Mouse (Mus musculus): ENCODE data around the gene Gopc.

Gene Gopc

GRCm38 (mm10) chr10:52381845-52382591 lies at the start of gene Gopc:
Gene Gopc, minus strand, starts transcription at chr10:52382124.
- peak; percentile 96 to 98 for DNase-seq (ENCODE audit: low spot score in 2 of 2)

- no peak for DNase-seq (ENCODE audit: low spot score in 2 of 2)
Measured at GRCm38 (mm10) chr10:52430953-52431352, 49.0 kb upstream of the Gopc start.

GRCm38 (mm10) chr10:52427634-52428415 lies 45.9 kb upstream of the Gopc start:
- no peak for DNase-seq (ENCODE audit: low spot score in 2 of 2)

- DNase-seq (ENCODE audit: low spot score in 2 of 2): no peak
Measured at GRCm38 (mm10) chr10:52426314-52426980, 44.5 kb upstream of the Gopc start.

- peak in 1 of 2 experiments; percentile 19 for DNase-seq (ENCODE audit: low spot score in 2 of 2)
Measured at GRCm38 (mm10) chr10:52423097-52423496, 41.2 kb upstream of the Gopc start.

- DNase-seq (ENCODE audit: low spot score in 2 of 2): no peak
Measured at GRCm38 (mm10) chr10:52421716-52422115, 39.8 kb upstream of the Gopc start.

- DNase-seq (ENCODE audit: low spot score in 2 of 2): no peak
Measured at GRCm38 (mm10) chr10:52420526-52420925, 38.6 kb upstream of the Gopc start.

- no peak for DNase-seq (ENCODE audit: low spot score in 2 of 2)
Measured at GRCm38 (mm10) chr10:52419402-52419801, 37.5 kb upstream of the Gopc start.

- DNase-seq (ENCODE audit: low spot score in 2 of 2): no peak
Measured at GRCm38 (mm10) chr10:52418931-52419330, 37.0 kb upstream of the Gopc start.

GRCm38 (mm10) chr10:52417998-52418860 lies 36.3 kb upstream of the Gopc start:
- peak in 1 of 2 experiments; percentile 12 for DNase-seq (ENCODE audit: low spot score in 2 of 2)

- DNase-seq (ENCODE audit: low spot score in 2 of 2): peak; percentile 96 to 97
Measured at GRCm38 (mm10) chr10:52417299-52417997, 35.5 kb upstream of the Gopc start, which contains the start of gene Nus1. Gene Nus1, plus strand, starts transcription at chr10:52417547.

- no peak for DNase-seq (ENCODE audit: low spot score in 2 of 2)
Measured at GRCm38 (mm10) chr10:52416458-52416857, 34.5 kb upstream of the Gopc start.

GRCm38 (mm10) chr10:52415020-52415419 lies 33.1 kb upstream of the Gopc start:
- DNase-seq (ENCODE audit: low spot score in 2 of 2): no peak

- no peak for DNase-seq (ENCODE audit: low spot score in 2 of 2)
Measured at GRCm38 (mm10) chr10:52407526-52407925, 25.6 kb upstream of the Gopc start.

GRCm38 (mm10) chr10:52405160-52405559 lies 23.2 kb upstream of the Gopc start:
- DNase-seq (ENCODE audit: low spot score in 2 of 2): no peak

GRCm38 (mm10) chr10:52399722-52400121 lies 17.8 kb upstream of the Gopc start:
- no peak for DNase-seq (ENCODE audit: low spot score in 2 of 2)

- DNase-seq (ENCODE audit: low spot score in 2 of 2): no peak
Measured at GRCm38 (mm10) chr10:52398715-52399114, 16.8 kb upstream of the Gopc start.

- no peak for DNase-seq (ENCODE audit: low spot score in 2 of 2)
Measured at GRCm38 (mm10) chr10:52396647-52397046, 14.7 kb upstream of the Gopc start.

- no peak for DNase-seq (ENCODE audit: low spot score in 2 of 2)
Measured at GRCm38 (mm10) chr10:52391208-52391607, 9.3 kb upstream of the Gopc start.

- no peak for DNase-seq (ENCODE audit: low spot score in 2 of 2)
Measured at GRCm38 (mm10) chr10:52389438-52389837, 7.5 kb upstream of the Gopc start.

GRCm38 (mm10) chr10:52388922-52389430 lies 7.1 kb upstream of the Gopc start, which contains the start of gene Nepn:
Gene Nepn, plus strand, starts transcription at chr10:52388972.
- DNase-seq (ENCODE audit: low spot score in 2 of 2): no peak

Measured in right cerebral cortex, adult 2 months (tissue).